Mouse (Mus musculus) heart, embryonic 15.5 days (tissue): ENCODE measurements at regions not wholly inside any gene's neighbourhood (a gene's known extent, or its start where the extent isn't known, plus 50 kb on each side); places are given as distances from the start of the nearest gene placed in this dataset.
A peak's percentile ranks its signal among the peaks of the same experiment; 100 is the strongest.

Source experiments
- ATAC-seq: fragments of 200-750 bp; cut with Nextera tagmentation; replicated peaks from 2 replicates; pipeline ENCODE4 v1.8.0; 2017; ENCODE audit warnings: low read depth, moderate TSS enrichment; ENCODE audit not compliant: insufficient number of reproducible peaks, insufficient read depth, low FRiP score
- H3K27ac ChIP-seq: fragments of 300-500 bp; sonication (generic); 2 replicates; pipeline ENCODE4 v1.5.1; 2015; ENCODE audit warnings: mild to moderate bottlenecking, inconsistent platforms
- H3K27me3 ChIP-seq: fragments of 300-500 bp; sonication (generic); 2 replicates; pipeline ENCODE4 v1.6.1; 2015; ENCODE audit warnings: inconsistent platforms
- H3K36me3 ChIP-seq: fragments of 300-500 bp; sonication (generic); 2 replicates; pipeline ENCODE4 v1.6.1; 2015; ENCODE audit warnings: mild to moderate bottlenecking, inconsistent platforms
- H3K4me1 ChIP-seq: fragments of 300-500 bp; sonication (generic); replicated peaks from 2 replicates; pipeline ENCODE4 v1.6.1; 2015; ENCODE audit warnings: inconsistent platforms
- H3K4me2 ChIP-seq: fragments of 300-500 bp; sonication (generic); 2 replicates; pipeline ENCODE4 v1.6.1; 2015; ENCODE audit warnings: inconsistent platforms, mild to moderate bottlenecking, moderate library complexity
- H3K4me3 ChIP-seq: fragments of 300-500 bp; sonication (generic); 2 replicates; pipeline ENCODE4 v1.5.1; 2015; ENCODE audit warnings: mild to moderate bottlenecking, inconsistent platforms
- H3K9ac ChIP-seq: fragments of 300-500 bp; sonication (generic); 2 replicates; pipeline ENCODE4 v1.6.1; 2015; ENCODE audit warnings: mild to moderate bottlenecking, inconsistent platforms
- H3K9me3 ChIP-seq: fragments of 300-500 bp; sonication (generic); replicated peaks from 2 replicates; pipeline ENCODE4 v1.6.1; 2016; ENCODE audit warnings: inconsistent platforms
- WGBS: fragments of 180-500 bp; shearing (Covaris S2); methylation state at CpG from one replicate; pipeline ENCODE4 v1.1.7; 2015; ENCODE audit warnings: mixed read lengths; 5-methylcytosine and 5-hydroxymethylcytosine counted together

DNA sequence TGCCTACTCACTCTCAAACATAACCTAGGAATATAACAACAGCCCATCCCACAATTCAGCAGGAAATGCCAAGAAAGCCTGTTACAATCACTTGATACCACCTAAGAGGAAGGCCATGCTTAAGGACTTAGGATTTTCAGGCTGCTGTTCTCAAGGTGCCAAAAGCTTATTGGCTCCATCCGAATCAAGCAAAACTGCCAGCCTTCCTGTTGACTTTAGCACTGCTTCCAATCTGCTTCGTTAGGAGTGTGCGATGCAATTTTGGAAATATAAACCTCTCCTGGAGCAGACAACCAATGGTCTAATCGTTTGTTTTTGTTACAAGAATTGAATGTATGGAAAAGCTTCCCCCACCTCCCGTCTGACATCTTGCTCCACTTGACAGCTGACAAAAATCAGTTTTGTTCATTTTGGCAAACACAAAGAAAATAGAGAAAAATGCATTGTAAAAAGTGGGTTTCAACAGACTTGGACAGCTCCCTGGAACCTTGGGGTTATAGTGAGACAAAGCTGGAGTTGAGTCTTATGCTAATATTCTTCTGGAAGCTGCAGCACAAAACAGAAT is 2620.0 kb upstream of the Gm7489 start:
- ATAC-seq, result no peak
- Histone ChIP-seq H3K4me1 (no peaks in the 10 kb centered on the region), H3K4me3 (no peak overlapping the region), H3K9me3 (no peaks in the 10 kb centered on the region), H3K36me3 (no peaks in the 10 kb centered on the region), H3K27ac (no peak overlapping the region), H3K4me2 (no peak overlapping the region), H3K27me3 (no peaks in the 10 kb centered on the region), H3K9ac (no peak overlapping the region)
- 39% methylated on average over 5 of the region's 5 CpGs for WGBS

DNA sequence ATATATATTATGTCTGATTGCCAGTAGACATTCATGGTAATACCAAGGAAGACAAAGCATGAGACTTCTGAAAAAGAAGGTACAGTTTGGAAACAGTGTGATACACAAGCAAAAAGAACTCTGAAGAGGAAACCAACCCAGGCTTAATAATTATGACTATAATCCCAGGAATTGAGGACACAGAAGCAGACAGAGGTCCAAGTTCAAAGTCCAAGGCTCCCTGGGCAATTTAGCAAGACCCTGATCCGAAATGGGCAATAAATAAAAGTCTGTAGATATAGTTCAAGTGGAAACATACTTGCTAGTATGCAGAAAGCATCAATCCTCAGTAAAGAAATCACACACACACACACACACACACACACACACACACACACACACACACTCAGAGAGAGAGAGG is 2618.7 kb upstream of the Gm7489 start:
- Histone ChIP-seq H3K4me2 (no peak overlapping the region), H3K4me1 (no peaks in the 10 kb centered on the region), H3K36me3 (no peaks in the 10 kb centered on the region), H3K4me3 (no peak overlapping the region), H3K9ac (no peak overlapping the region), H3K9me3 (no peaks in the 10 kb centered on the region), H3K27me3 (no peaks in the 10 kb centered on the region), H3K27ac (no peak overlapping the region)
- no peak for ATAC-seq
- 47% methylated on average over 1 of the region's 1 CpGs for WGBS

DNA sequence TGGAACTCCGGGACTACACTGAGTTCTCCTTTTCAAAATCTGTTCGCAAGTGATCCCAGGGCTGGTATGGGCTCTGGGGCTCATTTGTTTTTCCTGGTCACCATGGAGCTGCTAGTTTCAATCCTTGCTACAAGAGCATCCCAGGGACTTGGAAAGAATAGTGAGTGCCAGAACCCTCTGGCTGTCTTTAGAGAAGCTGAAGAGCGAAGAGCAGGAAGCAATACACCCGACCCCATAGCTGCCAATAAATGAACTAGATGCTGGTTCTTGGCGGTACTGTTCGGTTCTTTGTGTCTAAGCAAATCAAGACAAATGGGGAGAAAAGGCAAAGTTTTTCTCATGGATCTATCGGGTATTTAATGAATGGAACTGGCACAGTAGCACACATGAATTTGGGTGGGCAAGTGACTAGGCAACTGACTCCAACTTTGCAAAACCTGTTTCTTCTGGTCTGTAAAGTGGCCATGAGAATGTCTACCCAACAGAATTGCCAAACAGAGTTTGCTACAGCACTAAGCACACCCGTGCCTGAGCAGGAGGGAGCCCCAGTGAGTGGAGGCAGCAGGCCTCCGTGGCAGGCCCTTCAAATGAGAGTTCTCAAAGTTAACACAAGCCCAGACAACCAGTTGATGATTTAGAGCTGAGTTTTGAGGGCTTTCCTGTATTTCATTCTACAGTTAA is 2612.9 kb upstream of the Gm7489 start:
- H3K27me3 ChIP-seq, result no peaks in the 10 kb centered on the region
- no peak overlapping the region for H3K4me3 ChIP-seq
- H3K9me3 ChIP-seq, result no peaks in the 10 kb centered on the region
- no peak for ATAC-seq
- H3K4me1 ChIP-seq, result no peaks in the 10 kb centered on the region
- WGBS, result 78% methylated on average over 9 of the region's 9 CpGs
- H3K36me3 ChIP-seq, result no peaks in the 10 kb centered on the region
- H3K4me2 ChIP-seq, result no peak overlapping the region
- no peak overlapping the region for H3K9ac ChIP-seq
- no peak overlapping the region for H3K27ac ChIP-seq

DNA sequence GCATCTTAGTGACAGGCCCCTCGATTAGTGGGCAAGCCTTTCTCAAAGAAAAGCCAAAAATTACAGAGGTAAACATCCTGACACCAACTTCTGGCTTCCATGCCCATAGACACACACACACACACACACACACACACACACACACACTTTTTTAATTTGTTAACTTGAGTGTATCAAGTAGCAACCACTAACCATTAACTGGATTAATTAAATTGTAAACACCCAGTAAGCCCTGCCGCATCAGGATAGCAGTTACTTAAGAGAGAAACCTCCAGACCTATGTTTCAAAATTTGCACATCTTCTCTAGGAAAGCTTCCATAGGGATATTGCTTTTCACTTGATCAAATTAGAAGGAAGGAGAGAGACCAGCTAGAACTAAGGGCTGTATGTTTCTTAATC is 2599.4 kb upstream of the Gm7489 start:
- Histone ChIP-seq H3K27me3 (no peaks in the 10 kb centered on the region), H3K27ac (no peak overlapping the region), H3K9me3 (no peaks in the 10 kb centered on the region), H3K4me3 (no peak overlapping the region), H3K36me3 (no peaks in the 10 kb centered on the region), H3K4me1 (no peaks in the 10 kb centered on the region), H3K4me2 (no peak overlapping the region), H3K9ac (no peak overlapping the region)
- no peak for ATAC-seq
- 74% methylated on average over 2 of the region's 2 CpGs for WGBS

DNA sequence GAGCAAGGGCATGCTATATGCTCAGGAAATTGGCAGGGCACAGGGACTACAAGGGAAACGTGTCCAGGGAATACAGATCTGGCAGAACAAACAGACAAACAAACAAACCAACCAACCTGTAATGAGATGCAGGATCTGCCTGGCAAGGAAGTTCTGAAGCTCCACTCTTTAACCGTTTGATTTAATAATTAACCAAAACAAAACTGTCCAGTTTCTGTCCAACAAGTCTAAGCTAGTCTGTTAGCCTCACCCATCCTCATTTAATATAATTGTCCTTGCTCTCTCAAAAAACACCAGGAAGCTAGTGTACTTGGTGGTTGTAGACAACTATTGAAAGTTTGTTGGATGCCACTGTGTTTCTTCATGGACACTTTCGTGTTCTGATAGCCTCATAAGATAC is 2598.4 kb upstream of the Gm7489 start:
- Histone ChIP-seq H3K4me1 (no peaks in the 10 kb centered on the region), H3K27ac (no peak overlapping the region), H3K9me3 (no peaks in the 10 kb centered on the region), H3K9ac (no peak overlapping the region), H3K4me2 (no peak overlapping the region), H3K36me3 (no peaks in the 10 kb centered on the region), H3K27me3 (no peaks in the 10 kb centered on the region), H3K4me3 (no peak overlapping the region)
- 76% methylated on average over 3 of the region's 3 CpGs for WGBS
- ATAC-seq, result no peak

DNA sequence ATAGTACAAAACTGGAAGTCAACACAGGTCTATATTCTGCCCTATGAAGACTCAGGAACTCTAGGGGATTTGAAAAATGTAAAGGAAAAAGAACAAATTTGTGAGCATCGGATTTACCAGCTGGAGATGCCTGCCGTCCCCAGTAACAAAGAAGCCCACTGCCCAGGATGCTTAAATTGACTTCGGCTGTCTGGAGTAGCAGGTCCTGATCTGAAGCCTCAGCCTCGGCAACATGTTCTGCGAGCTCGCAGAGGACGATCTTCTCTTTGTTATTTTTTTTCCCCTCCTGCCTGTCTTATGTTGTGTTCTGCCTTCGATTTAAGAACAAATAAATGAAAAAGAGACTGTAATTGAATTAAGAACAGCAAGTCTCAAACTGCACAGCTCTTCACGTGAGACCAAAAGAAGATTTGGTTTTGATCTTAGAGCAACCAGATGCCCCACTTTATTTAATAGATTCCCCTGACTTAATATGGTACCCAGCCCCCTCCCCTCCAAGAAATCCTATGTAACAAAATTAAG is 2595.7 kb upstream of the Gm7489 start:
- ATAC-seq, result no peak
- H3K27ac ChIP-seq, result no peak overlapping the region
- no peak overlapping the region for H3K4me3 ChIP-seq
- no peaks in the 10 kb centered on the region for H3K9me3 ChIP-seq
- H3K27me3 ChIP-seq, result no peaks in the 10 kb centered on the region
- 66% methylated on average over 9 of the region's 9 CpGs for WGBS
- H3K9ac ChIP-seq, result no peak overlapping the region
- H3K36me3 ChIP-seq, result no peaks in the 10 kb centered on the region
- H3K4me2 ChIP-seq, result no peak overlapping the region
- no peaks in the 10 kb centered on the region for H3K4me1 ChIP-seq

DNA sequence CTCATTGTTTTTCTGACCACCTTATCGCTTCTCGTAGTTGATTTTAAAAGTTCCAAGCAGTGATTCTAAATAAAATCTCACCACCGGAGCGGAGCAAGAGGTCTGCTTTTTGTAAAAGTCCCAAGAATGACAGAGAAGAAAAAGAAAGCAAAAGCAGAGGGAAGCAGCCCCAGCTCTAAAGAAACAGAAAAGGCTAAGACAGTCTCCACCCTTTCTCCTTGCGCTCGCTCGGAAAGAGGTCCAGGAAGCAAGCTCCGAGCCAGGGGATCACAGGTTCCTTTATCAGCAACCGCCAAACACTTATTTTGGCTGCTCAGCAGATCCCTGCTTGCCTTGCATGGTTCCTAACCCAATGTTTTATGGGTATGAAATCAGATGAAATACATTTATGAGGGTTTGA is 2594.8 kb upstream of the Gm7489 start:
- H3K4me1 ChIP-seq, result no peaks in the 10 kb centered on the region
- ATAC-seq, result no peak
- no peaks in the 10 kb centered on the region for H3K36me3 ChIP-seq
- H3K4me2 ChIP-seq, result peak overlapping the region; percentile 29
- H3K4me3 ChIP-seq, result peak overlapping the region; percentile 7; the same call in 1 of the 2 replicates
- no peak overlapping the region for H3K9ac ChIP-seq
- no peaks in the 10 kb centered on the region for H3K27me3 ChIP-seq
- WGBS, result 33% methylated on average over 9 of the region's 9 CpGs
- no peak overlapping the region for H3K27ac ChIP-seq
- no peaks in the 10 kb centered on the region for H3K9me3 ChIP-seq

DNA sequence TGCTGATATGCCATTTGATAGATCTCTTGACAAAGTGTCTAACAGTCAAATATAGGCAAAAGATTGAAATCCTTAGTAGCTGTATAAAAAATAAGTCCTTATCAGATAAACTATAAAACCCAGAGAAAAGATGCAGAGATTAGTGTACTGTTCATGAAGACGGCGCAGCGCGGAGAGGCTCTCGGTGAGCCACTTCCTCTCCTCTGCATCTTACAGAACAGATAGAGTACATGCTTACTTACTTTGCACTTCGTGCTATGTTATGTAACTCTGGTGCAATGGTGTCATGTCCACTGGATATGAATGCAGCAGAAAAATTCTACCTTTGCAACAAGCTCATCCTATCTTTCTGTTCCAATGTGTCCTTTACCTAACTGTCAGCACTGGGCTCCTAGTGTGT is 2593.5 kb upstream of the Gm7489 start:
- no peaks in the 10 kb centered on the region for H3K4me1 ChIP-seq
- H3K4me3 ChIP-seq, result no peak overlapping the region
- no peak overlapping the region for H3K9ac ChIP-seq
- no peak for ATAC-seq
- no peaks in the 10 kb centered on the region for H3K27me3 ChIP-seq
- H3K9me3 ChIP-seq, result no peaks in the 10 kb centered on the region
- no peaks in the 10 kb centered on the region for H3K36me3 ChIP-seq
- no peak overlapping the region for H3K27ac ChIP-seq
- H3K4me2 ChIP-seq, result no peak overlapping the region
- 88% methylated on average over 6 of the region's 6 CpGs for WGBS

DNA sequence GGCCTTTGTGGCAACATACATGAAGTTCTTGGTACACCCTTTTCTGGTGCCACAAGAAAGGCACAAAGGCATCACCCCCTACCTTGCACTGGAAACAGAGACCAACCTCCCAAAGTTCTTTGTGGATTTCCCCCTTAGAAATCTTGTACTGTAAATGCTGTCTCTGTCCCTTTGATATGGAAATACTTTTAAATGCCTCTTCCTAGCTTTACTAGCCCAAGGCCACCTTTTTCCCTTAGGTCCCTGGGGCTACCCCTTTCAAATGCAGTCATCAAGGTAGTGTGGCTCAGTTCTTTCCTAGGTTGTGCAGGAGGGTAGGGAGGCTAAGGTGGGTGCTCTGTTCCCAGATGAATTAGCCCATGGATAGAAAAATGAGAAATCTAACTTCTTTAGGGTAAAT is 2587.9 kb upstream of the Gm7489 start:
- Histone ChIP-seq H3K9ac (no peak overlapping the region), H3K4me1 (no peaks in the 10 kb centered on the region), H3K27me3 (no peaks in the 10 kb centered on the region), H3K4me3 (no peak overlapping the region), H3K27ac (no peak overlapping the region), H3K9me3 (no peaks in the 10 kb centered on the region), H3K36me3 (no peaks in the 10 kb centered on the region), H3K4me2 (no peak overlapping the region)
- no peak for ATAC-seq

DNA sequence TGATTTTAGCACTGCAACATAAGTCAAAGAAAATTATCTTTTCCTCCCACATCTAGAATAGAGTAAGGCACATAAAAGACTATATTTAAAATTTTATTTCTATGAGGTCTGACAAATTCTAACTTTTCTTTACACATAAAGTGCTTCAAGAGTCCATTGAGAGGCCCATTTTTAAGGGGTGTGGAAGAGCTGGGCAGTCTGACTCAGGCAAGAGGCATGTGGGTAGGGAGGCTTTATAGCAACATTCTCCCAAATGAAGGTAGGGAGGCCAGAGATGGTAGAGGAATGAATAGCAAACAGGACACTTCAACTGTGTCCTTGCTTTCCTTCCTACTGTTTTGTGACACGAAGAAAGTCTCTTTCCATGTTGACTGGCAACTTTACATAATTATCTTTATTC is 2566.6 kb upstream of the Gm7489 start:
- Histone ChIP-seq H3K4me2 (no peak overlapping the region), H3K27ac (no peak overlapping the region), H3K27me3 (no peaks in the 10 kb centered on the region), H3K36me3 (no peaks in the 10 kb centered on the region), H3K9me3 (no peaks in the 10 kb centered on the region), H3K9ac (no peak overlapping the region), H3K4me1 (no peaks in the 10 kb centered on the region), H3K4me3 (no peak overlapping the region)
- WGBS, result 89% methylated on average over 1 of the region's 1 CpGs
- ATAC-seq, result no peak

DNA sequence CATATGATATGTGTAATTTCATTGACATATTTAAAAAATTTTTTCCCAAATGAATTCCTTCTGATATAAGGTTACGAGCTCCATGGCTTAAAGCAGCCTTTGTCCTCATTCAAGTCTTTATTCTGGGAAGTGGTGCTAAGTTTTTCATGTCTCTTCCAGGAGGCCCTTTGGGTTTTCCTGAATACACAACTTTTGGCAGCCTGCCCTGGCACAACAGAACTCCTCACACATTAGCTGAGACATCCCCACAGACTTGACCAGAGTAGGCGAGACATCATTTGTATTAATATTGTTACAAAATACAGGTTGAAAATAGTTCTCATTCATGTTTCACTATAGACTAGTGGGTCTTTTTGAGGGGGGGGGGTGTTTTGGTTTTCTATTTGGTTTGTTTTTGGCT is 2565.9 kb upstream of the Gm7489 start:
- no peaks in the 10 kb centered on the region for H3K27me3 ChIP-seq
- no peaks in the 10 kb centered on the region for H3K4me1 ChIP-seq
- no peak overlapping the region for H3K27ac ChIP-seq
- H3K36me3 ChIP-seq, result no peaks in the 10 kb centered on the region
- ATAC-seq, result no peak
- H3K9ac ChIP-seq, result no peak overlapping the region
- 69% methylated on average over 2 of the region's 2 CpGs for WGBS
- no peaks in the 10 kb centered on the region for H3K9me3 ChIP-seq
- H3K4me2 ChIP-seq, result no peak overlapping the region
- H3K4me3 ChIP-seq, result no peak overlapping the region

DNA sequence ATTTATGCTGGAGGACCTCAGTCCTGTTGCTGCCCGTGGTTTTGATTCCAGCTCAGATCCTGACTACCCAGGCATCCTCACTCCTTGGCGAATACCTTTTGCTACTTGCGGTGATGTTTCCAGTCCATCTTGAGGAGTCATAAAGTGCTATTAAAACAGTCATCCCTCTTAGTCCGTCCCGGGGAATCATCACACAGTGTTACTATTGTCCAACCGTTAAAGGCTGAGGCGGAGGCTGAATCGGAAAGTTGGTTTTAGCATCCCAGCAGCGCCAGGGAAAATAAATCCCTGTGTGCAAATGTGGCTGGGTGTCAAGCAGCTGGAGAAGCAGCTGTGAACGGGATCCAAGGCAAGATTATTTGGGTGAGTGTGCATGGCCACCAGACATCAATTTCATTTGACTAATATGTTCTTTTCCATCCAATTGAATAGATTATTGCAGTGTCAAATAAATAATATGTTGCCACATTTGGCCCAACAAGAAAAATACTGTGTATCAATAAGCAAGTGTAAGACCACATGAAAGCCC is 2564.3 kb upstream of the Gm7489 start:
- H3K36me3 ChIP-seq, result no peaks in the 10 kb centered on the region
- H3K4me3 ChIP-seq, result no peak overlapping the region
- no peaks in the 10 kb centered on the region for H3K27me3 ChIP-seq
- 72% methylated on average over 10 of the region's 10 CpGs for WGBS
- no peak overlapping the region for H3K27ac ChIP-seq
- ATAC-seq, result no peak
- no peaks in the 10 kb centered on the region for H3K9me3 ChIP-seq
- no peak overlapping the region for H3K4me2 ChIP-seq
- H3K9ac ChIP-seq, result no peak overlapping the region
- H3K4me1 ChIP-seq, result no peaks in the 10 kb centered on the region
